Mouse (Mus musculus) limb, embryonic 14.5 days (tissue): Measurements from ENCODE around the gene Prickle2. TPM values are rescaled to one million over a fixed set of nuclear protein-coding genes. Genes with fewer than 3 reads are reported as not detected.

Experiments used
- ATAC-seq: fragments of 200-750 bp; cut with Nextera tagmentation; 2 replicates; pipeline ENCODE4 v1.8.0; 2017; ENCODE audit warnings: low read depth, moderate number of reproducible peaks, moderate TSS enrichment; ENCODE audit not compliant: low FRiP score
- DNase-seq: peaks from one replicate; pipeline ENCODE4 v3.0.0-alpha.2; 2015; ENCODE audit warnings: low spot score
- H3K27ac ChIP-seq: fragments of 300-500 bp; sonication (generic); replicated peaks from 2 replicates; pipeline ENCODE4 v1.5.1; 2014; ENCODE audit warnings: low read depth, mild to moderate bottlenecking, low read length, moderate library complexity, mixed read lengths
- H3K27me3 ChIP-seq: fragments of 300-500 bp; sonication (generic); 2 replicates; pipeline ENCODE4 v1.6.1; 2014; ENCODE audit warnings: low read length, mixed read lengths; ENCODE audit not compliant: control insufficient read depth, insufficient read depth
- H3K36me3 ChIP-seq: fragments of 300-500 bp; sonication (generic); 2 replicates; pipeline ENCODE4 v1.6.1; 2014; ENCODE audit warnings: mild to moderate bottlenecking, low read length, moderate library complexity, mixed read lengths; ENCODE audit not compliant: control insufficient read depth, insufficient read depth
- H3K4me1 ChIP-seq: fragments of 300-500 bp; sonication (generic); 2 replicates; pipeline ENCODE4 v1.6.1; 2014; ENCODE audit warnings: antibody characterized with exemption, low read length, mixed read lengths; ENCODE audit not compliant: control insufficient read depth, insufficient read depth
- H3K4me2 ChIP-seq: fragments of 300-500 bp; sonication (generic); replicated peaks from 2 replicates; pipeline ENCODE4 v1.6.1; 2014; ENCODE audit warnings: low read depth, mild to moderate bottlenecking, low read length, moderate library complexity; ENCODE audit not compliant: severe bottlenecking
- H3K4me3 ChIP-seq: fragments of 300-500 bp; sonication (generic); replicated peaks from 2 replicates; pipeline ENCODE4 v1.5.1; 2014; ENCODE audit warnings: low read length
- H3K9ac ChIP-seq: fragments of 300-500 bp; sonication (generic); 2 replicates; pipeline ENCODE4 v1.6.1; 2014; ENCODE audit warnings: mild to moderate bottlenecking, low read depth, low read length, moderate library complexity; ENCODE audit not compliant: severe bottlenecking
- H3K9me3 ChIP-seq: fragments of 300-500 bp; sonication (generic); 2 replicates; pipeline ENCODE4 v1.6.1; 2016; ENCODE audit warnings: low read length; ENCODE audit not compliant: control insufficient read depth
- POLR2A ChIP-seq: fragments of 200-500 bp; IDR thresholded peaks from 2 replicates; pipeline ENCODE4 v1.8.0; 2012; ENCODE audit warnings: inconsistent platforms, mild to moderate bottlenecking, moderate library complexity, borderline replicate concordance; ENCODE audit not compliant: insufficient read depth, insufficient read length; ENCODE audit errors: extremely low read depth
- WGBS: fragments of 180-500 bp; shearing (Covaris S2); extraction: QIAGEN DNeasy Blood & Tissue Kit; methylation state at CpG from one replicate; pipeline ENCODE4 v1.1.7; 2014; 5-methylcytosine and 5-hydroxymethylcytosine counted together
- polyA plus RNA-seq, 2 experiments: library from polyadenylated mRNA; depleted of rRNA in 1 of 2; stranded (reverse) in 1 of 2; unstranded in 1 of 2; fragments of >200 nt; fragmentation: Nextera tagmentation in 1 of 2; extraction: Ambion mirVana in 1 of 2; gene quantifications; 2 replicates each; pipeline versions ENCODE4 v1.2.1 to v1.2.3; 2012 to 2014

Gene Prickle2
- polyA plus RNA-seq, 2 experiments, result 5.5 to 8.0 TPM

GRCm38 (mm10) chr6:92667544-92667943 lies 38.4 kb downstream of the Prickle2 start:
- Histone ChIP-seq H3K36me3 (no peaks in the 10 kb centered on the region), H3K4me3 (no peak overlapping the region), H3K27me3 (no peaks in the 10 kb centered on the region), H3K9ac (no peak overlapping the region), H3K27ac (no peak overlapping the region), H3K4me2 (no peak overlapping the region), H3K9me3 (no peaks in the 10 kb centered on the region), H3K4me1 (peaks cover 27% of the 10 kb centered on the region)
- DNase-seq (peak; percentile 50), ATAC-seq (no peak)
- 18% methylated on average over 3 of the region's 3 CpGs for WGBS
- TF ChIP-seq POLR2A, result no peak

- ATAC-seq (no peak), DNase-seq (peak; percentile 57)
- no peak overlapping the region for H3K27ac ChIP-seq
- TF ChIP-seq POLR2A, result no peak
- 6% methylated on average over 1 of the region's 1 CpGs for WGBS
- H3K9ac ChIP-seq, result no peak overlapping the region
- H3K36me3 ChIP-seq, result no peaks in the 10 kb centered on the region
- H3K27me3 ChIP-seq, result no peaks in the 10 kb centered on the region
- no peak overlapping the region for H3K4me2 ChIP-seq
- peaks cover 27% of the 10 kb centered on the region for H3K4me1 ChIP-seq
- no peaks in the 10 kb centered on the region for H3K9me3 ChIP-seq
- H3K4me3 ChIP-seq, result no peak overlapping the region
Observed at GRCm38 (mm10) chr6:92665530-92665989, 40.4 kb downstream of the Prickle2 start.

- H3K27me3 ChIP-seq, result no peaks in the 10 kb centered on the region
- 84% methylated on average over 3 of the region's 3 CpGs for WGBS
- H3K27ac ChIP-seq, result no peak overlapping the region
- no peak overlapping the region for H3K4me2 ChIP-seq
- H3K4me3 ChIP-seq, result no peak overlapping the region
- DNase-seq (no peak), ATAC-seq (no peak)
- H3K36me3 ChIP-seq, result no peaks in the 10 kb centered on the region
- no peak overlapping the region for H3K9ac ChIP-seq
- peaks cover 27% of the 10 kb centered on the region for H3K4me1 ChIP-seq
- no peaks in the 10 kb centered on the region for H3K9me3 ChIP-seq
- TF ChIP-seq POLR2A, result no peak
Observed at GRCm38 (mm10) chr6:92663885-92664284, 42.1 kb downstream of the Prickle2 start.

- Histone ChIP-seq H3K9ac (no peak overlapping the region), H3K36me3 (no peaks in the 10 kb centered on the region), H3K4me1 (peaks cover 27% of the 10 kb centered on the region), H3K4me2 (no peak overlapping the region), H3K9me3 (no peaks in the 10 kb centered on the region), H3K27me3 (no peaks in the 10 kb centered on the region), H3K4me3 (no peak overlapping the region), H3K27ac (no peak overlapping the region)
- ATAC-seq (peak; percentile 23; the same call in 1 of the 2 replicates), DNase-seq (peak; percentile 21)
- no peak for TF ChIP-seq POLR2A
- 37% methylated on average over 4 of the region's 4 CpGs for WGBS
Observed at GRCm38 (mm10) chr6:92663433-92663832, 42.5 kb downstream of the Prickle2 start.

GRCm38 (mm10) chr6:92649063-92649462 lies 56.9 kb downstream of the Prickle2 start:
- no peaks in the 10 kb centered on the region for H3K4me1 ChIP-seq
- H3K9me3 ChIP-seq, result no peaks in the 10 kb centered on the region
- no peaks in the 10 kb centered on the region for H3K36me3 ChIP-seq
- DNase-seq (no peak), ATAC-seq (no peak)
- TF ChIP-seq POLR2A, result no peak
- H3K27ac ChIP-seq, result no peak overlapping the region
- no peaks in the 10 kb centered on the region for H3K27me3 ChIP-seq
- WGBS, result 85% methylated on average over 1 of the region's 1 CpGs
- H3K4me2 ChIP-seq, result no peak overlapping the region
- no peak overlapping the region for H3K9ac ChIP-seq
- no peak overlapping the region for H3K4me3 ChIP-seq

GRCm38 (mm10) chr6:92648571-92648970 lies 57.4 kb downstream of the Prickle2 start:
- no peaks in the 10 kb centered on the region for H3K4me1 ChIP-seq
- no peaks in the 10 kb centered on the region for H3K27me3 ChIP-seq
- WGBS, result 41% methylated on average over 2 of the region's 2 CpGs
- no peak for TF ChIP-seq POLR2A
- no peaks in the 10 kb centered on the region for H3K36me3 ChIP-seq
- H3K9ac ChIP-seq, result no peak overlapping the region
- no peak for DNase-seq
- no peak overlapping the region for H3K27ac ChIP-seq
- no peak for ATAC-seq
- H3K4me3 ChIP-seq, result no peak overlapping the region
- no peak overlapping the region for H3K4me2 ChIP-seq
- no peaks in the 10 kb centered on the region for H3K9me3 ChIP-seq
